Mouse (Mus musculus) embryonic facial prominence, embryonic 12.5 days (tissue): Measurements from ENCODE around the gene Syt3. TPM values are rescaled to one million over a fixed set of nuclear protein-coding genes. Genes with fewer than 3 reads are reported as not detected.
A peak's percentile ranks its signal among the peaks of the same experiment; 100 is the strongest.

Source experiments
- ATAC-seq: fragments of 200-750 bp; cut with Nextera tagmentation; 2 replicates; pipeline ENCODE4 v1.8.0; 2017; ENCODE audit not compliant: insufficient number of reproducible peaks, insufficient read depth, low FRiP score, low TSS enrichment
- H3K27ac ChIP-seq: fragments of 300-500 bp; sonication (generic); 2 replicates; pipeline ENCODE4 v1.5.1; 2016; ENCODE audit warnings: mild to moderate bottlenecking
- H3K27me3 ChIP-seq: fragments of 300-500 bp; sonication (generic); 2 replicates; pipeline ENCODE4 v1.6.1; 2016; ENCODE audit warnings: mild to moderate bottlenecking, moderate library complexity
- H3K36me3 ChIP-seq: fragments of 300-500 bp; sonication (generic); 2 replicates; pipeline ENCODE4 v1.6.1; 2016; ENCODE audit warnings: mild to moderate bottlenecking
- H3K4me1 ChIP-seq: fragments of 300-500 bp; sonication (generic); 2 replicates; pipeline ENCODE4 v1.6.1; 2016
- H3K4me2 ChIP-seq: fragments of 300-500 bp; sonication (generic); replicated peaks from 2 replicates; pipeline ENCODE4 v1.6.1; 2016; ENCODE audit warnings: mild to moderate bottlenecking, moderate library complexity
- H3K4me3 ChIP-seq: fragments of 300-500 bp; sonication (generic); 2 replicates; pipeline ENCODE4 v1.5.1; 2016; ENCODE audit warnings: mild to moderate bottlenecking
- H3K9ac ChIP-seq: fragments of 300-500 bp; sonication (generic); 2 replicates; pipeline ENCODE4 v1.6.1; 2016; ENCODE audit warnings: mild to moderate bottlenecking, moderate library complexity
- H3K9me3 ChIP-seq: fragments of 300-500 bp; sonication (generic); 2 replicates; pipeline ENCODE4 v1.6.1; 2016; ENCODE audit warnings: mild to moderate bottlenecking, moderate library complexity
- WGBS: fragments of 180-500 bp; shearing (Covaris S2); methylation state at CpG from one replicate; pipeline ENCODE4 v1.1.7; 2016; 5-methylcytosine and 5-hydroxymethylcytosine counted together
- polyA plus RNA-seq: library from polyadenylated mRNA; unstranded; fragments of >200 nt; fragmentation: Nextera tagmentation; extraction: Ambion mirVana; gene quantifications from 2 replicates; pipeline ENCODE4 v1.2.1, GENCODE M21; 2016

The Syt3 gene
- polyA plus RNA-seq, 1 experiment from 2014 or later, result 3.3 TPM

DNA sequence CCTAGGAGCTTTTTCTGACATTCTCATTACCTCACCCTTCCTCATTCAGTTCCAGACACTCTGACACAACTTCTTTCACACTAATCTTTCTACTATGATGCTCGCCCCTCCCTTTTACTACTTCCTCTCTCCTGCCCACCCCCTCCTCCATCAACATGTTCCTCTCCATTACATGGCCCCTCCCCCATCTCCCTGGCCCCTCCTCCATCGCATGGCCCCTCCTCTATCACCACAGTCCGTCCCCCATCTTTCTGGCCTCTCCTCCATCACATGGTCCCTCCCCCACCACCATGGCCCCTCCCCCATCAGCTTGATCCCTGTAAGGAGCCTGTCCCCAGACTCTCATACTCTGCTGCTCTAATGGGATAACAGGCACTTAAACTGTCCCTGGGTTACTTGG lies 34.9 kb upstream of the Syt3 start:
- no peak for ATAC-seq
- no peak overlapping the region for H3K4me3 ChIP-seq
- no peaks in the 10 kb centered on the region for H3K9me3 ChIP-seq
- no peak overlapping the region for H3K9ac ChIP-seq
- no peak overlapping the region for H3K4me2 ChIP-seq
- peaks cover 84% of the 10 kb centered on the region for H3K27me3 ChIP-seq
- H3K4me1 ChIP-seq, result peaks cover 27% of the 10 kb centered on the region
- WGBS, result 19% methylated on average over 3 of the region's 3 CpGs
- H3K27ac ChIP-seq, result no peak overlapping the region
- H3K36me3 ChIP-seq, result no peaks in the 10 kb centered on the region

GRCm38 (mm10) chr7:44350957-44351711 lies 32.8 kb upstream of the Syt3 start:
- Histone ChIP-seq H3K36me3 (no peaks in the 10 kb centered on the region), H3K27ac (no peak overlapping the region), H3K9me3 (no peaks in the 10 kb centered on the region), H3K4me3 (peak overlapping the region; percentile 25), H3K27me3 (peaks cover 91% of the 10 kb centered on the region), H3K9ac (peak overlapping the region; percentile 48), H3K4me2 (peak overlapping the region; percentile 51), H3K4me1 (peaks cover 27% of the 10 kb centered on the region)
- WGBS, result 2% methylated on average over 25 of the region's 25 CpGs
- peak; percentile 25; the same call in 1 of the 2 replicates for ATAC-seq

DNA sequence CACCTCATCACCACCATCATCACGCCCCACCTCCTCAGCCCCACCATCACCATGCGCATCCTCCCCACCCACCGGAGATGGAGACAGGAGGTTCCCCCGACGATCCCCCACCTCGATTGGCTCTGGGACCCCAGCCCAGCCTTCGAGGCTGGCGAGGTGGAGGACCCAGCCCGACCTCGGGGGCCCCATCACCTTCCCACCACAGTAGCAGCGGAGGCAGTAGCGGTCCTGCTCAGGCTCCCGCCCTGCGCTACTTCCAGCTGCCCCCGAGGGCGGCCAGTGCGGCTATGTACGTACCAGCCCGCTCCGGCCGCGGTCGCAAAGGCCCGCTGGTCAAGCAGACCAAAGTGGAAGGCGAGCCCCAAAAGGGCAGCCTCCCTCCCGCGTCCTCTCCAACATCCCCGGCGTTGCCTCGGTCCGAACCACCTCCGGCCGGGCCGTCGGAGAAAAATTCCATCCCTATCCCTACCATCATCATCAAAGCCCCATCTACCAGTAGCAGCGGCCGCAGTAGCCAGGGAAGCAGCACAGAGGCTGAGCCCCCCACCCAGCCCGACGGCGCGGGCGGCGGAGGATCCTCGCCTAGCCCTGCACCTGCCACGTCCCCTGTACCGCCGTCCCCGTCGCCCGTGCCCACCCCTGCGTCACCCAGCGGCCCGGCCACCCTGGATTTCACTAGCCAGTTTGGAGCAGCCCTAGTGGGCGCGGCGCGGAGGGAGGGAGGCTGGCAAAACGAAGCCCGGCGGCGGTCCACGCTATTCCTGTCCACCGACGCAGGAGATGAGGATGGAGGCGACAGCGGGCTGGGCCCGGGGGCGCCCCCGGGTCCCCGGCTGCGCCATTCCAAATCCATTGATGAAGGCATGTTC lies 31.8 kb upstream of the Syt3 start:
- WGBS, result 3% methylated on average over 71 of the region's 71 CpGs
- H3K9ac ChIP-seq, result 0 out of 2 replicates have a peak overlapping the region, but pooled peaks have one; percentile 2
- peaks cover 34% of the 10 kb centered on the region for H3K4me1 ChIP-seq
- no peak for ATAC-seq
- H3K27ac ChIP-seq, result no peak overlapping the region
- no peaks in the 10 kb centered on the region for H3K9me3 ChIP-seq
- no peaks in the 10 kb centered on the region for H3K36me3 ChIP-seq
- H3K4me2 ChIP-seq, result peak overlapping the region; percentile 51
- peak overlapping the region; percentile 16; the same call in 1 of the 2 replicates for H3K4me3 ChIP-seq
- H3K27me3 ChIP-seq, result peaks cover 99% of the 10 kb centered on the region

- ATAC-seq, result no peak
- Histone ChIP-seq H3K27me3 (peaks cover 98% of the 10 kb centered on the region), H3K9ac (0 out of 2 replicates have a peak overlapping the region, but pooled peaks have one; percentile 2), H3K4me2 (peak overlapping the region; percentile 30), H3K36me3 (no peaks in the 10 kb centered on the region), H3K4me3 (peak overlapping the region; percentile 16; the same call in 1 of the 2 replicates), H3K9me3 (no peaks in the 10 kb centered on the region), H3K27ac (no peak overlapping the region), H3K4me1 (peaks cover 39% of the 10 kb centered on the region)
- WGBS, result 3% methylated on average over 69 of the region's 71 CpGs
Observed at GRCm38 (mm10) chr7:44352750-44353600, 30.9 kb upstream of the Syt3 start.

DNA sequence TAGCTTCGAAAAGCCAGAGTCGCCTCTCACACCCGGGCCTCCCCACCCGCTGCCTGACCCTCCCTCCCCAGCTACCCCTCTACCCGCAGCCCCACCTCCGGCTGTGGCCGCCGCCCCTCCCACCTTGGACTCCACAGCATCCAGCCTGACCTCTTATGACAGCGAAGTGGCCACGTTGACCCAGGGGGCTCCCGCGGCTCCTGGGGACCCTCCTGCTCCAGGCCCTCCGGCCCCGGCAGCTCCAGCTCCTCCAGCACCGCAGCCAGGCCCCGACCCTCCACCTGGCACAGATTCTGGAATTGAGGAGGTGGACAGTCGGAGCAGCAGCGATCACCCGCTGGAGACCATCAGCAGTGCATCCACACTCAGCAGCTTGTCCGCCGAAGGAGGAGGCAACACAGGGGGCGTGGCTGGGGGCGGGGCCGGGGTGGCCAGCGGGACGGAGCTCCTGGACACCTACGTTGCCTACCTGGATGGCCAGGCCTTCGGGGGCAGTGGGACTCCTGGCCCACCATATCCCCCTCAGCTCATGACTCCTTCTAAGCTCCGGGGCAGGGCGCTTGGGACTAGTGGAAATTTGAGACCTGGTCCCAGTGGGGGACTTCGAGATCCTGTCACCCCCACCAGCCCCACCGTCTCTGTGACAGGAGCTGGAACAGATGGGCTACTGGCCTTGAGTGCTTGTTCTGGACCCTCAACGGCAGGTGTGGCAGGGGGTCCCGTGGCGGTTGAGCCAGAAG lies 30.1 kb upstream of the Syt3 start:
- Histone ChIP-seq H3K4me2 (peak overlapping the region; percentile 30), H3K27me3 (peaks cover 96% of the 10 kb centered on the region), H3K9me3 (no peaks in the 10 kb centered on the region), H3K27ac (no peak overlapping the region), H3K36me3 (no peaks in the 10 kb centered on the region), H3K4me1 (peaks cover 40% of the 10 kb centered on the region), H3K4me3 (peak overlapping the region; percentile 16; the same call in 1 of the 2 replicates), H3K9ac (no peak overlapping the region)
- 2% methylated on average over 34 of the region's 35 CpGs for WGBS
- no peak for ATAC-seq

DNA sequence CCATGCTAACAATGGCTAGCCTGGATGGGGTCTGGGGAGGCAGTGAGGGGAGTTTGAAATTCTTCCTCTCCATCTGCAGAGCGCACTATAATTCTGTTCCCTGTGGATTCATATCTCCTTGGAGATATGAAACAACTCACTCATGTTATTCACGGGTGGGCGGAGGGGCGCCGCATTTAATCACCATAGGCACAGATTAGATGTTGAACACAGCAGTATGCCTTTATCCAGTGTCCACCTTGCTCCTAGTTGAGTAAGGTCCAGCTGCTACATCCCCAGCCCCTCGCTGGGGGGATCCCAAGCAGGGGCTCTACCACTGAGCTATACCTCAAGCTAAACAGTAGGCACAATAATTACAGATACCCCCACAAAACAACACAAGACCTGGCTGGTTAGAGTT lies 28.5 kb upstream of the Syt3 start:
- H3K4me1 ChIP-seq, result peaks cover 46% of the 10 kb centered on the region
- H3K36me3 ChIP-seq, result no peaks in the 10 kb centered on the region
- H3K4me3 ChIP-seq, result no peak overlapping the region
- peaks cover 95% of the 10 kb centered on the region for H3K27me3 ChIP-seq
- no peak overlapping the region for H3K9ac ChIP-seq
- no peaks in the 10 kb centered on the region for H3K9me3 ChIP-seq
- H3K27ac ChIP-seq, result no peak overlapping the region
- 77% methylated on average over 6 of the region's 6 CpGs for WGBS
- ATAC-seq, result no peak
- H3K4me2 ChIP-seq, result no peak overlapping the region

- H3K27ac ChIP-seq, result no peak overlapping the region
- no peaks in the 10 kb centered on the region for H3K9me3 ChIP-seq
- WGBS, result 3% methylated on average over 35 of the region's 35 CpGs
- no peaks in the 10 kb centered on the region for H3K36me3 ChIP-seq
- H3K9ac ChIP-seq, result no peak overlapping the region; the same call in 1 of the 2 replicates
- peaks cover 94% of the 10 kb centered on the region for H3K27me3 ChIP-seq
- peak overlapping the region; percentile 28 for H3K4me2 ChIP-seq
- H3K4me1 ChIP-seq, result peaks cover 40% of the 10 kb centered on the region
- peak overlapping the region; percentile 6; the same call in 1 of the 2 replicates for H3K4me3 ChIP-seq
- no peak for ATAC-seq
Observed at GRCm38 (mm10) chr7:44356590-44357481, 27.1 kb upstream of the Syt3 start.

- peaks cover 94% of the 10 kb centered on the region for H3K27me3 ChIP-seq
- H3K9me3 ChIP-seq, result no peaks in the 10 kb centered on the region
- no peak overlapping the region for H3K27ac ChIP-seq
- no peaks in the 10 kb centered on the region for H3K36me3 ChIP-seq
- H3K4me1 ChIP-seq, result peaks cover 39% of the 10 kb centered on the region
- H3K9ac ChIP-seq, result no peak overlapping the region
- H3K4me2 ChIP-seq, result peak overlapping the region; percentile 28
- 5% methylated on average over 10 of the region's 10 CpGs for WGBS
- no peak for ATAC-seq
- H3K4me3 ChIP-seq, result no peak overlapping the region
Observed at GRCm38 (mm10) chr7:44357531-44357930, 26.4 kb upstream of the Syt3 start.

DNA sequence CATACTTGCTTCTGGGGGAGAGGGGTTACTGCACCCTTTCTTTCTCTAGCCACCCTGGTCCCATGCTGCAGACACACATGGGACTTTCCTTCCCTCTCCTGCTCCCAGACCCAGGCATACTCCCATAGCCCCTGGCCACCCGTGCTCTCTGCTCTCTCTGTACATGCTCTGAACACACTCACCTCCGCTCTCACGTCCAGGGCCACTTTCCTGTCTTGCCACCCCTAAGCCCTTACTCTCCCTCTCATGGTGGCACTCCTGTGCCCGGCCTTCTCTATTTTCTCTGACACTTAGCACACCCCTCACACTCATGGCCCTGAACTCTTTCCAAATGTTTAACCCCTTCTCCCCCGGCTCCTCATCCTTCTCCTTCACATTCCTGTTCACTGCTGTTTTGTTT lies 25.9 kb upstream of the Syt3 start:
- 12% methylated on average over 5 of the region's 5 CpGs for WGBS
- Histone ChIP-seq H3K9ac (no peak overlapping the region), H3K27me3 (peaks cover 94% of the 10 kb centered on the region), H3K36me3 (no peaks in the 10 kb centered on the region), H3K4me1 (peaks cover 35% of the 10 kb centered on the region), H3K4me2 (no peak overlapping the region), H3K27ac (no peak overlapping the region), H3K4me3 (no peak overlapping the region), H3K9me3 (no peaks in the 10 kb centered on the region)
- ATAC-seq, result no peak
